Comparison of ENCODE assay signal across 19 mouse cellular contexts in genomic region chr1:89755358-89755757, GRCm38 (mm10).
A peak's percentile ranks its signal among the peaks of the same experiment; 100 is the strongest.
DNase-seq lines count a peak whose midpoint lies in the region; TF ChIP-seq lines count a peak whose summit lies in the region.
"Had no signal": no experiment of that assay in that cellular context is flagged by ENCODE, and none has a peak within 500 bp of the region (broad histone marks: within the 10 kb centered on the region; RNA-seq: fewer than 3 reads in every experiment).

No protein-coding gene starts in this region.

- no peak for TF ChIP-seq CTCF in kidney, adult 2 months (conservative IDR thresholded peaks at IDR 0.05; ENCODE audit: insufficient read depth, insufficient read length, low read depth, low read length)

- peaks cover 7% of the 10 kb centered on the region for H3K4me1 ChIP-seq in kidney, adult 2 months (ENCODE audit: control insufficient read depth, insufficient read depth, low read length)

- TF ChIP-seq POLR2A in kidney, adult 2 months (IDR thresholded peaks at IDR 0.05; ENCODE audit: low read depth, low read length) = no peak

- H3K36me3 ChIP-seq in kidney, adult 2 months (ENCODE audit: control insufficient read depth, insufficient read depth, low read length) = no peaks in the 10 kb centered on the region
- H3K36me3 ChIP-seq: embryonic facial prominence, embryonic 12.5 days; forebrain, embryonic 15.5 days; G1E; heart, embryonic 12.5 days had no signal

- H3K27ac ChIP-seq in kidney, adult 2 months (ENCODE audit: insufficient read depth, low read depth, low read length) = no peak overlapping the region
- H3K27ac ChIP-seq: embryonic facial prominence, embryonic 12.5 days; forebrain, embryonic 15.5 days; hindbrain, embryonic 10.5 days had no signal

- 60% methylated on average over 12 of the region's 12 CpGs for WGBS in kidney, adult 2 months

- no peak overlapping the region for H3K4me3 ChIP-seq in kidney, adult 2 months (ENCODE audit: insufficient read depth, low read depth, low read length)
- H3K4me3 ChIP-seq: embryonic facial prominence, embryonic 12.5 days; forebrain, embryonic 15.5 days; heart, embryonic 12.5 days; hindbrain, embryonic 10.5 days had no signal

- H3K27me3 ChIP-seq in kidney, adult 2 months (replicated peaks; ENCODE audit: control insufficient read depth, insufficient read depth, low read length) = no peaks in the 10 kb centered on the region
- H3K27me3 ChIP-seq: heart, embryonic 12.5 days had no signal

- peak; percentile 29 for DNase-seq in embryo, embryonic 10.5 days (ENCODE audit: low spot score)
- no peak for DNase-seq in embryo, embryonic 10 days (ENCODE audit: low spot score)
- peak; percentile 15 for DNase-seq in kidney, adult 2 months
- no peak for DNase-seq in kidney, postnatal 14 days
- DNase-seq in kidney, postnatal 10 days = peak; percentile 38
- DNase-seq in kidney, postnatal 25 days = no peak
- DNase-seq in cerebellum, postnatal 25 days = no peak
- DNase-seq: adrenal gland, adult 8-10 months; adrenal gland, postnatal 36 days; B cell, adult 2 months; cerebellum, adult 11 months; cerebellum, adult 8-10 months; cerebellum, postnatal 14 days; gastrocnemius, postnatal 14 days had no signal

Comparison
In these comparisons a context has a peak if more than half of its experiments do, and no peak if none do; other contexts are left out.
1. DNase-seq: peak in embryo, embryonic 10.5 days (single experiment), kidney, adult 2 months (single experiment) and kidney, postnatal 10 days (single experiment); none in embryo, embryonic 10 days (single experiment), kidney, postnatal 14 days (single experiment), kidney, postnatal 25 days (0 of 2) and cerebellum, postnatal 25 days (0 of 2).